In genomic region chr9:120777501-120777900, GRCm38 (mm10) we compare ENCODE assay signal across 10 mouse cellular contexts.
DNase-seq lines count a peak whose midpoint lies in the region; ATAC-seq and TF ChIP-seq lines count a peak whose summit lies in the region.
"Had no signal": no experiment of that assay in that cellular context is flagged by ENCODE, and none has a peak within 500 bp of the region (broad histone marks: within the 10 kb centered on the region; RNA-seq: fewer than 3 reads in every experiment).

No protein-coding gene starts in this region.

- peak; percentile 61 for TF ChIP-seq POLR2A in heart, adult 2 months (IDR thresholded peaks at IDR 0.05; ENCODE audit: insufficient read depth, low read depth, low read length)

- H3K4me2 ChIP-seq in lung, postnatal 0 days (replicated peaks; ENCODE audit: low read depth, low read length) = no peak overlapping the region
- H3K4me2 ChIP-seq: embryonic facial prominence, embryonic 12.5 days had no signal

- no peaks in the 10 kb centered on the region for H3K27me3 ChIP-seq in heart, adult 2 months (ENCODE audit: control insufficient read depth, insufficient read depth, low read length)
- H3K27me3 ChIP-seq in lung, postnatal 0 days (replicated peaks; ENCODE audit: insufficient read depth, low read length) = no peaks in the 10 kb centered on the region
- H3K27me3 ChIP-seq: embryonic facial prominence, embryonic 12.5 days had no signal

- 25% methylated on average over 10 of the region's 10 CpGs for WGBS in heart, adult 2 months
- 53% methylated on average over 10 of the region's 10 CpGs for WGBS in lung, postnatal 0 days

- peak; percentile 18; the same call in 1 of the 2 replicates for TF ChIP-seq EP300 in heart, adult 2 months (IDR thresholded peaks at IDR 0.05; ENCODE audit: insufficient read depth, low read depth, low read length)
- TF ChIP-seq EP300 in lung, postnatal 0 days (IDR thresholded peaks at IDR 0.05) = no peak

- no peaks in the 10 kb centered on the region; the same call in 1 of the 2 replicates for H3K36me3 ChIP-seq in heart, adult 2 months (ENCODE audit: control insufficient read depth, insufficient read depth, low read length)
- H3K36me3 ChIP-seq in lung, postnatal 0 days (ENCODE audit: insufficient read depth, low read length) = no peaks in the 10 kb centered on the region
- H3K36me3 ChIP-seq: embryonic facial prominence, embryonic 12.5 days had no signal

- intact Hi-C loops in heart, adult 2 months (cut with DNase I) = loop anchor here (2.0 to 10.0 kb wide), 3 partner anchors 85 to 277 kb away; no protein-coding TSS in a partner anchor

- peak overlapping the region; percentile 31; the same call in 1 of the 2 replicates for H3K9ac ChIP-seq in heart, adult 2 months (ENCODE audit: low read depth, low read length)
- H3K9ac ChIP-seq in lung, postnatal 0 days (replicated peaks; ENCODE audit: low read depth) = no peak overlapping the region
- H3K9ac ChIP-seq: embryonic facial prominence, embryonic 12.5 days had no signal

- H3K4me1 ChIP-seq in heart, adult 2 months (ENCODE audit: control insufficient read depth, insufficient read depth, low read length) = peaks cover 25% of the 10 kb centered on the region
- peaks cover 19% of the 10 kb centered on the region; the same call in 1 of the 2 replicates for H3K4me1 ChIP-seq in lung, postnatal 0 days (ENCODE audit: insufficient read depth, low read depth, low read length)

- H3K9me3 ChIP-seq in lung, postnatal 0 days (ENCODE audit: low read length) = no peaks in the 10 kb centered on the region
- H3K9me3 ChIP-seq: embryonic facial prominence, embryonic 12.5 days had no signal

- peak; percentile 42 for TF ChIP-seq CTCF in heart, adult 2 months (IDR thresholded peaks at IDR 0.05)
- TF ChIP-seq CTCF in lung, postnatal 0 days (IDR thresholded peaks at IDR 0.05) = no peak

- no peak overlapping the region for H3K4me3 ChIP-seq in heart, adult 2 months
- H3K4me3 ChIP-seq in lung, postnatal 0 days (ENCODE audit: low read depth, low read length) = no peak overlapping the region
- H3K4me3 ChIP-seq: embryonic facial prominence, embryonic 12.5 days had no signal

- DNase-seq in CD4-positive, CD25-positive, alpha-beta regulatory T cell, adult 2 months (ENCODE audit: low read depth, low spot score) = peak; percentile 18
- peak; percentile 47 to 74 for DNase-seq in heart, adult 2 months
- peak; percentile 78 for DNase-seq in kidney, adult 11 months
- peak; percentile 51 for DNase-seq in lung, postnatal 0 days (ENCODE audit: low spot score)
- DNase-seq in spleen, postnatal 4 days (ENCODE audit: low spot score in 2 of 2) = no peak
- DNase-seq in right cerebral cortex, postnatal 36 days (ENCODE audit: low spot score in 2 of 2) = no peak
- no peak for DNase-seq in Muller cell, postnatal 12 days (ENCODE audit: inconsistent ontology term)

- H3K79me2 ChIP-seq in heart, adult 2 months (replicated peaks; ENCODE audit: control insufficient read depth, insufficient read depth, low read length) = no peaks in the 10 kb centered on the region

- peak overlapping the region; percentile 93 for H3K27ac ChIP-seq in heart, adult 2 months
- peak overlapping the region; percentile 75 for H3K27ac ChIP-seq in lung, postnatal 0 days (ENCODE audit: low read length)

- no peak for ATAC-seq in CD4-positive, CD25-positive, alpha-beta regulatory T cell, adult 4 months
- peak; percentile 13; the same call in 1 of the 2 replicates for ATAC-seq in lung, postnatal 0 days
- ATAC-seq: hindbrain, postnatal 0 days had no signal

Comparison
In these comparisons a context has a peak if more than half of its experiments do, and no peak if none do; other contexts are left out.
1. DNase-seq: peak in CD4-positive, CD25-positive, alpha-beta regulatory T cell, adult 2 months (single experiment), heart, adult 2 months (2 of 2), kidney, adult 11 months (single experiment) and lung, postnatal 0 days (single experiment); none in spleen, postnatal 4 days (0 of 2), right cerebral cortex, postnatal 36 days (0 of 2) and Muller cell, postnatal 12 days (single experiment).